Mouse (Mus musculus): ENCODE data around the gene Clic1. TPM values are rescaled to one million over a fixed set of nuclear protein-coding genes. Genes with fewer than 3 reads are reported as not detected.
A peak's percentile ranks its signal among the peaks of the same experiment; 100 is the strongest.

The Clic1 gene
- polyA plus RNA-seq, 1 experiment from 2014 or later: 112 TPM

- peaks cover 36% of the 10 kb centered on the region for H3K4me1 ChIP-seq (ENCODE audit: control insufficient read depth, low read depth, low read length)
- H3K9ac ChIP-seq (ENCODE audit: low read depth, low read length): no peak overlapping the region
- H3K9me3 ChIP-seq (replicated peaks; ENCODE audit: control insufficient read depth, low read length): no peaks in the 10 kb centered on the region
- ATAC-seq (ENCODE audit: low read depth): no peak
- no peak overlapping the region for H3K27ac ChIP-seq (ENCODE audit: low read length)
- H3K36me3 ChIP-seq (ENCODE audit: control insufficient read depth, insufficient read depth): no peaks in the 10 kb centered on the region
- 39% methylated on average over 8 of the region's 10 CpGs for WGBS (ENCODE audit: insufficient replicate concordance)
- H3K4me2 ChIP-seq (ENCODE audit: low read depth, low read length): no peak overlapping the region
- H3K4me3 ChIP-seq (ENCODE audit: low read depth, low read length): no peak overlapping the region
- no peaks in the 10 kb centered on the region for H3K27me3 ChIP-seq (ENCODE audit: control insufficient read depth, insufficient read depth, low read depth, low read length)
These were observed 24.9 kb upstream of the Clic1 start for GRCm38 (mm10) chr17:35024691-35025488.

- no peak overlapping the region for H3K27ac ChIP-seq (ENCODE audit: low read length)
- 72% methylated on average over 5 of the region's 5 CpGs for WGBS (ENCODE audit: insufficient replicate concordance)
- H3K9ac ChIP-seq (ENCODE audit: low read depth, low read length): no peak overlapping the region
- no peaks in the 10 kb centered on the region for H3K9me3 ChIP-seq (replicated peaks; ENCODE audit: control insufficient read depth, low read length)
- H3K4me3 ChIP-seq (ENCODE audit: low read depth, low read length): no peak overlapping the region
- H3K36me3 ChIP-seq (ENCODE audit: control insufficient read depth, insufficient read depth): no peaks in the 10 kb centered on the region
- H3K27me3 ChIP-seq (ENCODE audit: control insufficient read depth, insufficient read depth, low read depth, low read length): no peaks in the 10 kb centered on the region
- H3K4me1 ChIP-seq (ENCODE audit: control insufficient read depth, low read depth, low read length): peaks cover 32% of the 10 kb centered on the region
- no peak for ATAC-seq (ENCODE audit: low read depth)
- no peak overlapping the region for H3K4me2 ChIP-seq (ENCODE audit: low read depth, low read length)
These were observed 23.6 kb upstream of the Clic1 start for GRCm38 (mm10) chr17:35026206-35026605.

- H3K4me1 ChIP-seq (ENCODE audit: control insufficient read depth, low read depth, low read length): peaks cover 31% of the 10 kb centered on the region
- H3K9ac ChIP-seq (ENCODE audit: low read depth, low read length): no peak within 1 kb of the TSS
- WGBS (ENCODE audit: insufficient replicate concordance): 49% methylated on average over 13 of the region's 13 CpGs
- no peak within 1 kb of the TSS for H3K4me2 ChIP-seq (ENCODE audit: low read depth, low read length)
- ATAC-seq (ENCODE audit: low read depth): no peak
- H3K27ac ChIP-seq (ENCODE audit: low read length): no peak within 1 kb of the TSS
- no peaks in the 10 kb centered on the region for H3K36me3 ChIP-seq (ENCODE audit: control insufficient read depth, insufficient read depth)
- no peaks in the 10 kb centered on the region for H3K9me3 ChIP-seq (replicated peaks; ENCODE audit: control insufficient read depth, low read length)
- H3K4me3 ChIP-seq (ENCODE audit: low read depth, low read length): no peak within 1 kb of the TSS
- no peaks in the 10 kb centered on the region for H3K27me3 ChIP-seq (ENCODE audit: control insufficient read depth, insufficient read depth, low read depth, low read length)
These were observed 22.3 kb upstream of the Clic1 start, which contains the start of gene Sapcd1 for GRCm38 (mm10) chr17:35027277-35028068. Gene Sapcd1, minus strand, starts transcription at chr17:35028016.

GRCm38 (mm10) chr17:35028315-35028714 is 21.5 kb upstream of the Clic1 start:
- Histone ChIP-seq H3K9ac (ENCODE audit: low read depth, low read length) (no peak overlapping the region), H3K4me2 (ENCODE audit: low read depth, low read length) (no peak overlapping the region), H3K9me3 (replicated peaks; ENCODE audit: control insufficient read depth, low read length) (no peaks in the 10 kb centered on the region), H3K27me3 (ENCODE audit: control insufficient read depth, insufficient read depth, low read depth, low read length) (no peaks in the 10 kb centered on the region), H3K4me1 (ENCODE audit: control insufficient read depth, low read depth, low read length) (peaks cover 24% of the 10 kb centered on the region), H3K36me3 (ENCODE audit: control insufficient read depth, insufficient read depth) (no peaks in the 10 kb centered on the region), H3K4me3 (ENCODE audit: low read depth, low read length) (no peak overlapping the region), H3K27ac (ENCODE audit: low read length) (no peak overlapping the region)
- WGBS (ENCODE audit: insufficient replicate concordance): 63% methylated on average over 2 of the region's 2 CpGs
- no peak for ATAC-seq (ENCODE audit: low read depth)

GRCm38 (mm10) chr17:35029691-35030532 is 19.9 kb upstream of the Clic1 start:
- WGBS (ENCODE audit: insufficient replicate concordance): 31% methylated on average over 19 of the region's 19 CpGs
- no peaks in the 10 kb centered on the region for H3K9me3 ChIP-seq (replicated peaks; ENCODE audit: control insufficient read depth, low read length)
- H3K27ac ChIP-seq (ENCODE audit: low read length): no peak overlapping the region
- no peaks in the 10 kb centered on the region for H3K36me3 ChIP-seq (ENCODE audit: control insufficient read depth, insufficient read depth)
- no peak for ATAC-seq (ENCODE audit: low read depth)
- H3K9ac ChIP-seq (ENCODE audit: low read depth, low read length): no peak overlapping the region
- H3K4me2 ChIP-seq (ENCODE audit: low read depth, low read length): no peak overlapping the region
- H3K27me3 ChIP-seq (ENCODE audit: control insufficient read depth, insufficient read depth, low read depth, low read length): no peaks in the 10 kb centered on the region
- no peak overlapping the region for H3K4me3 ChIP-seq (ENCODE audit: low read depth, low read length)
- peaks cover 15% of the 10 kb centered on the region for H3K4me1 ChIP-seq (ENCODE audit: control insufficient read depth, low read depth, low read length)

- no peak for ATAC-seq (ENCODE audit: low read depth)
- 85% methylated on average over 11 of the region's 11 CpGs for WGBS (ENCODE audit: insufficient replicate concordance)
- Histone ChIP-seq H3K4me2 (ENCODE audit: low read depth, low read length) (no peak overlapping the region), H3K27ac (ENCODE audit: low read length) (no peak overlapping the region), H3K27me3 (ENCODE audit: control insufficient read depth, insufficient read depth, low read depth, low read length) (no peaks in the 10 kb centered on the region), H3K9ac (ENCODE audit: low read depth, low read length) (no peak overlapping the region), H3K36me3 (ENCODE audit: control insufficient read depth, insufficient read depth) (no peaks in the 10 kb centered on the region), H3K4me1 (ENCODE audit: control insufficient read depth, low read depth, low read length) (peaks cover 15% of the 10 kb centered on the region), H3K9me3 (replicated peaks; ENCODE audit: control insufficient read depth, low read length) (no peaks in the 10 kb centered on the region), H3K4me3 (ENCODE audit: low read depth, low read length) (no peak overlapping the region)
These were observed 18.5 kb upstream of the Clic1 start for GRCm38 (mm10) chr17:35031272-35031671.

- no peak overlapping the region for H3K4me2 ChIP-seq (ENCODE audit: low read depth, low read length)
- ATAC-seq (ENCODE audit: low read depth): 0 out of 2 replicates have a peak, but pooled peaks have one; percentile 44
- 67% methylated on average over 7 of the region's 7 CpGs for WGBS (ENCODE audit: insufficient replicate concordance)
- H3K4me3 ChIP-seq (ENCODE audit: low read depth, low read length): no peak overlapping the region
- H3K27me3 ChIP-seq (ENCODE audit: control insufficient read depth, insufficient read depth, low read depth, low read length): no peaks in the 10 kb centered on the region
- no peak overlapping the region for H3K9ac ChIP-seq (ENCODE audit: low read depth, low read length)
- H3K4me1 ChIP-seq (ENCODE audit: control insufficient read depth, low read depth, low read length): peaks cover 15% of the 10 kb centered on the region
- H3K36me3 ChIP-seq (ENCODE audit: control insufficient read depth, insufficient read depth): no peaks in the 10 kb centered on the region
- H3K9me3 ChIP-seq (replicated peaks; ENCODE audit: control insufficient read depth, low read length): no peaks in the 10 kb centered on the region
- no peak overlapping the region for H3K27ac ChIP-seq (ENCODE audit: low read length)
These were observed 17.9 kb upstream of the Clic1 start for GRCm38 (mm10) chr17:35031880-35032279.

- no peaks in the 10 kb centered on the region for H3K27me3 ChIP-seq (ENCODE audit: control insufficient read depth, insufficient read depth, low read depth, low read length)
- H3K36me3 ChIP-seq (ENCODE audit: control insufficient read depth, insufficient read depth): no peaks in the 10 kb centered on the region
- H3K4me2 ChIP-seq (ENCODE audit: low read depth, low read length): no peak overlapping the region
- no peaks in the 10 kb centered on the region for H3K9me3 ChIP-seq (replicated peaks; ENCODE audit: control insufficient read depth, low read length)
- H3K9ac ChIP-seq (ENCODE audit: low read depth, low read length): no peak overlapping the region
- no peak for ATAC-seq (ENCODE audit: low read depth)
- no peak overlapping the region for H3K27ac ChIP-seq (ENCODE audit: low read length)
- no peak overlapping the region for H3K4me3 ChIP-seq (ENCODE audit: low read depth, low read length)
- 66% methylated on average over 8 of the region's 8 CpGs for WGBS (ENCODE audit: insufficient replicate concordance)
- H3K4me1 ChIP-seq (ENCODE audit: control insufficient read depth, low read depth, low read length): peaks cover 12% of the 10 kb centered on the region
These were observed 17.4 kb upstream of the Clic1 start for GRCm38 (mm10) chr17:35032323-35032870.
